Mouse (Mus musculus) midbrain, embryonic 14.5 days (tissue): ENCODE measurements at regions not wholly inside any gene's neighbourhood (a gene's known extent, or its start where the extent isn't known, plus 50 kb on each side); places are given as distances from the start of the nearest gene placed in this dataset.
A peak's percentile ranks its signal among the peaks of the same experiment; 100 is the strongest.

Experiments used
- ATAC-seq: fragments of 200-750 bp; cut with Nextera tagmentation; 2 replicates; pipeline ENCODE4 v1.8.0; 2017; ENCODE audit warnings: moderate number of reproducible peaks, moderate library complexity; ENCODE audit not compliant: low FRiP score, low TSS enrichment
- DNase-seq: peaks from one replicate; pipeline ENCODE4 v3.0.0-alpha.2; 2015
- H3K27ac ChIP-seq: fragments of 300-500 bp; sonication (generic); replicated peaks from 2 replicates; pipeline ENCODE4 v1.5.1; 2014; ENCODE audit warnings: mild to moderate bottlenecking, low read depth, low read length, moderate library complexity
- H3K27me3 ChIP-seq: fragments of 300-500 bp; sonication (generic); 2 replicates; pipeline ENCODE4 v1.6.1; 2014; ENCODE audit warnings: low read length, control low read depth, mixed read lengths; ENCODE audit not compliant: control insufficient read depth, insufficient read depth
- H3K36me3 ChIP-seq: fragments of 300-500 bp; sonication (generic); 2 replicates; pipeline ENCODE4 v1.6.1; 2014; ENCODE audit warnings: low read length, control low read depth; ENCODE audit not compliant: control insufficient read depth, insufficient read depth
- H3K4me1 ChIP-seq: fragments of 300-500 bp; sonication (generic); 2 replicates; pipeline ENCODE4 v1.6.1; 2014; ENCODE audit warnings: mild to moderate bottlenecking, antibody characterized with exemption, low read length, control low read depth; ENCODE audit not compliant: control insufficient read depth, insufficient read depth
- H3K4me2 ChIP-seq: fragments of 300-500 bp; sonication (generic); 2 replicates; pipeline ENCODE4 v1.6.1; 2014; ENCODE audit warnings: mild to moderate bottlenecking, low read length, moderate library complexity
- H3K4me3 ChIP-seq: fragments of 300-500 bp; sonication (generic); replicated peaks from 2 replicates; pipeline ENCODE4 v1.5.1; 2014; ENCODE audit warnings: low read depth, low read length
- H3K9ac ChIP-seq: fragments of 300-500 bp; sonication (generic); replicated peaks from 2 replicates; pipeline ENCODE4 v1.6.1; 2014; ENCODE audit warnings: mild to moderate bottlenecking, low read length, moderate library complexity
- H3K9me3 ChIP-seq: fragments of 300-500 bp; sonication (generic); 2 replicates; pipeline ENCODE4 v1.6.1; 2016; ENCODE audit warnings: low read length, control low read depth, mixed read lengths; ENCODE audit not compliant: control insufficient read depth
- WGBS: fragments of 180-500 bp; shearing (Covaris S2); extraction: QIAGEN DNeasy Blood & Tissue Kit; methylation state at CpG from one replicate; pipeline ENCODE4 v1.1.7; 2014; 5-methylcytosine and 5-hydroxymethylcytosine counted together

- no peak for ATAC-seq
- H3K4me1 ChIP-seq: no peaks in the 10 kb centered on the region
- no peaks in the 10 kb centered on the region for H3K27me3 ChIP-seq
- no peak for DNase-seq
- H3K4me2 ChIP-seq: no peak overlapping the region
- no peak overlapping the region for H3K9ac ChIP-seq
- H3K9me3 ChIP-seq: no peaks in the 10 kb centered on the region
- WGBS: 78% methylated on average over 2 of the region's 2 CpGs
- H3K36me3 ChIP-seq: no peaks in the 10 kb centered on the region
- H3K4me3 ChIP-seq: no peak overlapping the region
- no peak overlapping the region for H3K27ac ChIP-seq
These were observed 417.9 kb upstream of the Megf9 start for GRCm38 (mm10) chr4:70952671-70953070.

GRCm38 (mm10) chr4:70940146-70940545 is 405.4 kb upstream of the Megf9 start:
- Histone ChIP-seq H3K27ac (no peak overlapping the region), H3K4me1 (no peaks in the 10 kb centered on the region), H3K27me3 (no peaks in the 10 kb centered on the region), H3K4me2 (no peak overlapping the region), H3K9me3 (no peaks in the 10 kb centered on the region), H3K4me3 (no peak overlapping the region), H3K9ac (no peak overlapping the region), H3K36me3 (no peaks in the 10 kb centered on the region)
- DNase-seq (no peak), ATAC-seq (no peak)
- WGBS: 76% methylated on average over 2 of the region's 2 CpGs

- no peak for ATAC-seq
- DNase-seq: no peak
These were observed 399.3 kb upstream of the Megf9 start for GRCm38 (mm10) chr4:70934140-70934539.

GRCm38 (mm10) chr4:70921972-70922692 is 387.3 kb upstream of the Megf9 start:
- Histone ChIP-seq H3K9me3 (no peaks in the 10 kb centered on the region), H3K4me1 (no peaks in the 10 kb centered on the region), H3K9ac (no peak overlapping the region), H3K27me3 (no peaks in the 10 kb centered on the region), H3K4me3 (no peak overlapping the region), H3K27ac (no peak overlapping the region), H3K36me3 (no peaks in the 10 kb centered on the region), H3K4me2 (no peak overlapping the region)
- 40% methylated on average over 3 of the region's 3 CpGs for WGBS
- DNase-seq: peak; percentile 52
- no peak for ATAC-seq

More at GRCm38 (mm10) chr4:70934140-70934539, 399.3 kb upstream of the Megf9 start:
- H3K9me3 ChIP-seq: no peaks in the 10 kb centered on the region
- H3K36me3 ChIP-seq: no peaks in the 10 kb centered on the region
- H3K27ac ChIP-seq: no peak overlapping the region
- no peak overlapping the region for H3K4me3 ChIP-seq
- no peaks in the 10 kb centered on the region for H3K27me3 ChIP-seq
- H3K9ac ChIP-seq: no peak overlapping the region
- H3K4me1 ChIP-seq: no peaks in the 10 kb centered on the region
- no peak overlapping the region for H3K4me2 ChIP-seq

- Histone ChIP-seq H3K9ac (no peak overlapping the region), H3K4me1 (no peaks in the 10 kb centered on the region), H3K36me3 (no peaks in the 10 kb centered on the region), H3K9me3 (no peaks in the 10 kb centered on the region), H3K27ac (no peak overlapping the region), H3K4me3 (no peak overlapping the region), H3K4me2 (no peak overlapping the region), H3K27me3 (no peaks in the 10 kb centered on the region)
- ATAC-seq (no peak), DNase-seq (no peak)
These were observed 379.8 kb upstream of the Megf9 start for GRCm38 (mm10) chr4:70914566-70914965.

GRCm38 (mm10) chr4:70906771-70907749 is 372.3 kb upstream of the Megf9 start:
- 79% methylated on average over 3 of the region's 3 CpGs for WGBS
- ATAC-seq: no peak

More at GRCm38 (mm10) chr4:70906771-70907749, 372.3 kb upstream of the Megf9 start:
- H3K9me3 ChIP-seq: no peaks in the 10 kb centered on the region
- no peak overlapping the region for H3K4me2 ChIP-seq
- no peak overlapping the region for H3K27ac ChIP-seq
- no peak overlapping the region for H3K4me3 ChIP-seq
- H3K4me1 ChIP-seq: no peaks in the 10 kb centered on the region
- peak; percentile 42 for DNase-seq
- H3K36me3 ChIP-seq: no peaks in the 10 kb centered on the region
- no peak overlapping the region for H3K9ac ChIP-seq
- H3K27me3 ChIP-seq: no peaks in the 10 kb centered on the region
